Mouse (Mus musculus): ENCODE data around the gene Arhgap18. TPM values are rescaled to one million over a fixed set of nuclear protein-coding genes. Genes with fewer than 3 reads are reported as not detected.

Gene Arhgap18
- polyA plus RNA-seq, 1 experiment: 10.7 TPM

- peak; percentile 93 for DNase-seq
- H3K36me3 ChIP-seq (ENCODE audit: control insufficient read depth, insufficient read depth, low read length): no peaks in the 10 kb centered on the region
- H3K27me3 ChIP-seq (replicated peaks; ENCODE audit: control insufficient read depth, insufficient read depth, low read length): no peaks in the 10 kb centered on the region
- no peak overlapping the region for H3K4me3 ChIP-seq (ENCODE audit: insufficient read depth, low read depth, low read length)
- H3K27ac ChIP-seq (ENCODE audit: insufficient read depth, low read depth, low read length): peak overlapping the region; percentile 77
- H3K4me1 ChIP-seq (ENCODE audit: control insufficient read depth, insufficient read depth, low read length): peaks cover 27% of the 10 kb centered on the region
- TF ChIP-seq CTCF (conservative IDR thresholded peaks at IDR 0.05; ENCODE audit: insufficient read depth, insufficient read length, low read depth, low read length) (no peak), POLR2A (IDR thresholded peaks at IDR 0.05; ENCODE audit: low read depth, low read length) (no peak)
Measured at GRCm38 (mm10) chr10:26776443-26776842, 23.2 kb downstream of the Arhgap18 start.

- no peak for DNase-seq
- Histone ChIP-seq H3K4me1 (ENCODE audit: control insufficient read depth, insufficient read depth, low read length) (peaks cover 13% of the 10 kb centered on the region), H3K4me3 (ENCODE audit: insufficient read depth, low read depth, low read length) (no peak overlapping the region), H3K27me3 (replicated peaks; ENCODE audit: control insufficient read depth, insufficient read depth, low read length) (no peaks in the 10 kb centered on the region), H3K36me3 (ENCODE audit: control insufficient read depth, insufficient read depth, low read length) (no peaks in the 10 kb centered on the region), H3K27ac (ENCODE audit: insufficient read depth, low read depth, low read length) (peak overlapping the region; percentile 71; the same call in 1 of the 2 replicates)
- WGBS: 29% methylated on average over 3 of the region's 3 CpGs
- TF ChIP-seq POLR2A (IDR thresholded peaks at IDR 0.05; ENCODE audit: low read depth, low read length) (no peak), CTCF (conservative IDR thresholded peaks at IDR 0.05; ENCODE audit: insufficient read depth, insufficient read length, low read depth, low read length) (no peak)
Measured at GRCm38 (mm10) chr10:26780581-26780980, 27.4 kb downstream of the Arhgap18 start.

DNA sequence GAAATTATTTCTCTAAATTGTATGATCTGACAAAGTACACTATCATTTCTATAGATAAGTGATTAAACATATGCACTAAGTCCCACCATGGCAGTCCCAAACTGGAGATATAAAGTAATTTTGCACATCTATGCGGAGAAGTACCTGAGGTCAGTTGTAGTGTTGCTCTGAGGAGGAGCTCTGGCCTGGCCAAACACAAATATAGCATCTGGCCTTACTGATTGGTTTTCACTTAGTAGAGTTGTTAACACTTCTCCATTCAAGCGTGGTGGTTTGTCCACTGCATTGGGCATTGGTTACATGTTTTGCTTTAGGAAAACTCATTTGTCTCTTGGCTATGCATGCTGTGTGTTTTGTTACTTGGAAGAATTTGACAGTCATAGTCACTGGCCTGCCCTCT is 36.5 kb downstream of the Arhgap18 start:
- 80% methylated on average over 2 of the region's 2 CpGs for WGBS
- peak overlapping the region; percentile 47; the same call in 1 of the 2 replicates for H3K27ac ChIP-seq (ENCODE audit: insufficient read depth, low read depth, low read length)
- no peak overlapping the region for H3K4me3 ChIP-seq (ENCODE audit: insufficient read depth, low read depth, low read length)
- TF ChIP-seq POLR2A (IDR thresholded peaks at IDR 0.05; ENCODE audit: low read depth, low read length) (no peak), CTCF (conservative IDR thresholded peaks at IDR 0.05; ENCODE audit: insufficient read depth, insufficient read length, low read depth, low read length) (no peak)
- DNase-seq: no peak
- H3K27me3 ChIP-seq (replicated peaks; ENCODE audit: control insufficient read depth, insufficient read depth, low read length): no peaks in the 10 kb centered on the region
- H3K36me3 ChIP-seq (ENCODE audit: control insufficient read depth, insufficient read depth, low read length): no peaks in the 10 kb centered on the region
- peaks cover 12% of the 10 kb centered on the region; the same call in 1 of the 2 replicates for H3K4me1 ChIP-seq (ENCODE audit: control insufficient read depth, insufficient read depth, low read length)

DNA sequence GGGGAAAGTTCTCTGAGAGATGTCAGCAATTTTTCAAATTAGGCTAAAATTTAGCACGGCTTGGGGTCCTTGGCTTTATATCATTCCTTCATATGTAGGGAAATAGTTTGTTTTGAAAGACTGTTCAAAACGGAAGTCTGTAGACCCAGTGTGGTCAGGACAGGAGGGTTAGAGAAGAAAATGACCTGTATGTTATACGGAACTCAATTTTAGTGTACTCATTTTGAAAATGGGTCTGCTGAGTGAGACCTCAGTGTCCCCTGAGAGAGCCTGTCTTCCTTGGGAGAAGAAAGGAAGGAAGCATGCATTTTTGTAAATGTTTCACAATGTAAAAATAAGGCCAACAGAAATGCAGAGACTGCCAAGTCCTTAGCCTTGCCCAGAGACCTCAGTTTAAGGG is 38.6 kb downstream of the Arhgap18 start:
- peaks cover 18% of the 10 kb centered on the region; the same call in 1 of the 2 replicates for H3K4me1 ChIP-seq (ENCODE audit: control insufficient read depth, insufficient read depth, low read length)
- TF ChIP-seq CTCF (conservative IDR thresholded peaks at IDR 0.05; ENCODE audit: insufficient read depth, insufficient read length, low read depth, low read length): no peak
- no peak for TF ChIP-seq POLR2A (IDR thresholded peaks at IDR 0.05; ENCODE audit: low read depth, low read length)
- DNase-seq: no peak
- H3K36me3 ChIP-seq (ENCODE audit: control insufficient read depth, insufficient read depth, low read length): no peaks in the 10 kb centered on the region
- H3K4me3 ChIP-seq (ENCODE audit: insufficient read depth, low read depth, low read length): no peak overlapping the region
- H3K27me3 ChIP-seq (replicated peaks; ENCODE audit: control insufficient read depth, insufficient read depth, low read length): no peaks in the 10 kb centered on the region
- no peak overlapping the region for H3K27ac ChIP-seq (ENCODE audit: insufficient read depth, low read depth, low read length)
- 66% methylated on average over 3 of the region's 3 CpGs for WGBS

GRCm38 (mm10) chr10:26793013-26793412 is 39.8 kb downstream of the Arhgap18 start:
- WGBS: 93% methylated on average over 8 of the region's 8 CpGs
- H3K4me1 ChIP-seq (ENCODE audit: control insufficient read depth, insufficient read depth, low read length): peaks cover 27% of the 10 kb centered on the region
- DNase-seq: no peak

GRCm38 (mm10) chr10:26796432-26797286 is 43.4 kb downstream of the Arhgap18 start:
- DNase-seq: peak; percentile 58
- H3K4me3 ChIP-seq (ENCODE audit: insufficient read depth, low read depth, low read length): no peak overlapping the region
- TF ChIP-seq POLR2A (IDR thresholded peaks at IDR 0.05; ENCODE audit: low read depth, low read length) (no peak), CTCF (conservative IDR thresholded peaks at IDR 0.05; ENCODE audit: insufficient read depth, insufficient read length, low read depth, low read length) (no peak)
- no peak overlapping the region for H3K27ac ChIP-seq (ENCODE audit: insufficient read depth, low read depth, low read length)
- 51% methylated on average over 10 of the region's 10 CpGs for WGBS
- H3K36me3 ChIP-seq (ENCODE audit: control insufficient read depth, insufficient read depth, low read length): no peaks in the 10 kb centered on the region
- H3K4me1 ChIP-seq (ENCODE audit: control insufficient read depth, insufficient read depth, low read length): peaks cover 27% of the 10 kb centered on the region
- no peaks in the 10 kb centered on the region for H3K27me3 ChIP-seq (replicated peaks; ENCODE audit: control insufficient read depth, insufficient read depth, low read length)

More at GRCm38 (mm10) chr10:26793013-26793412, 39.8 kb downstream of the Arhgap18 start:
- no peak overlapping the region for H3K27ac ChIP-seq (ENCODE audit: insufficient read depth, low read depth, low read length)
- no peaks in the 10 kb centered on the region for H3K36me3 ChIP-seq (ENCODE audit: control insufficient read depth, insufficient read depth, low read length)
- TF ChIP-seq POLR2A (IDR thresholded peaks at IDR 0.05; ENCODE audit: low read depth, low read length): no peak
- TF ChIP-seq CTCF (conservative IDR thresholded peaks at IDR 0.05; ENCODE audit: insufficient read depth, insufficient read length, low read depth, low read length): no peak
- H3K27me3 ChIP-seq (replicated peaks; ENCODE audit: control insufficient read depth, insufficient read depth, low read length): no peaks in the 10 kb centered on the region
- no peak overlapping the region for H3K4me3 ChIP-seq (ENCODE audit: insufficient read depth, low read depth, low read length)

GRCm38 (mm10) chr10:26797287-26797672 is 44.1 kb downstream of the Arhgap18 start:
- H3K27ac ChIP-seq (ENCODE audit: insufficient read depth, low read depth, low read length): peak overlapping the region; percentile 41; the same call in 1 of the 2 replicates
- H3K4me3 ChIP-seq (ENCODE audit: insufficient read depth, low read depth, low read length): no peak overlapping the region
- WGBS: 35% methylated on average over 7 of the region's 7 CpGs
- no peak for TF ChIP-seq CTCF (conservative IDR thresholded peaks at IDR 0.05; ENCODE audit: insufficient read depth, insufficient read length, low read depth, low read length)
- no peak for TF ChIP-seq POLR2A (IDR thresholded peaks at IDR 0.05; ENCODE audit: low read depth, low read length)
- no peaks in the 10 kb centered on the region for H3K36me3 ChIP-seq (ENCODE audit: control insufficient read depth, insufficient read depth, low read length)
- peaks cover 23% of the 10 kb centered on the region for H3K4me1 ChIP-seq (ENCODE audit: control insufficient read depth, insufficient read depth, low read length)
- no peaks in the 10 kb centered on the region for H3K27me3 ChIP-seq (replicated peaks; ENCODE audit: control insufficient read depth, insufficient read depth, low read length)
- DNase-seq: no peak

Data from kidney, adult 2 months (tissue).